Mouse (Mus musculus) skeletal muscle tissue, adult 2 months (tissue): ENCODE results near the gene Cntnap2.

ENCODE experiments used
- DNase-seq: peaks from one replicate; pipeline ENCODE4 v3.0.0-alpha.2; 2012; ENCODE audit warnings: low read depth, low spot score

Cntnap2 gene

DNA sequence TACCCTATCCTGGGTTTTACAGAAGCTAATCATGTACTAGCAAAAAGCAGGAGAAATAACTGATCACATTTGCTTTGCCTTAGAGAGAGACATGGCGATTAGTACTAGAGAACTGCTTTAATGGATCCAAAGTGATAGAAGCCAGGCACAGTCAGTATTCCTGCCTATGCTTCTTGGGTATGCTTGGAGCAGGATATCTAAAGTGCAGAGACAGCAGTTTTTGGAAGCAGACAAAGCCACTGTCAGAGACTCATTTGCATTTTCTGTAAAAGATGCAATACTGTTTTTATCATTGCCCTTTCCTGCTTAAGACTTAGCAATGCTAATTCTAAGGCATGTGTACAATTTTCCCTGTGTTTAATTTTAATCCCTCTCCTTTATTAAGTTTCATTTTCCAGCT, 1637.0 kb downstream of the Cntnap2 start:
- no peak for DNase-seq

DNA sequence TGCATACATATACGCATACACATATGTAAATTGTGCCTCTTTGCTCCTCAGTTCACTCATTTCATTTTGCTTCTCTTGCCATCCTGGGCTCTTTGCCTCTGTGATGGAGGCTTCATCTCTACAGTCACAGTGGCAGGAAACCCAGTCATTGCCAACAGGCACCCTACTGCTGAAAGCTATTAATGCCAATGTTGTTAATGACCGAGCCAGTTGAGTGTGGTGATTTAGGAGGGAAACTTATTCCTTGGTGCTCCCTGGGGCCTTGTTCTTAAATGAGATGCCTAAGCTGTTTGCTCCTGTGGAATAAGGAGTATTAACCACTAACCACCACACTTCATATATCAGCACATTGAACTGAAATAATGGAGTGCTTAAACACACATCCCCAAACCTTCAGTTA, 1640.2 kb downstream of the Cntnap2 start:
- DNase-seq, result no peak

GRCm38 (mm10) chr6:46704293-46705170, 1645.4 kb downstream of the Cntnap2 start:
- no peak for DNase-seq

DNA sequence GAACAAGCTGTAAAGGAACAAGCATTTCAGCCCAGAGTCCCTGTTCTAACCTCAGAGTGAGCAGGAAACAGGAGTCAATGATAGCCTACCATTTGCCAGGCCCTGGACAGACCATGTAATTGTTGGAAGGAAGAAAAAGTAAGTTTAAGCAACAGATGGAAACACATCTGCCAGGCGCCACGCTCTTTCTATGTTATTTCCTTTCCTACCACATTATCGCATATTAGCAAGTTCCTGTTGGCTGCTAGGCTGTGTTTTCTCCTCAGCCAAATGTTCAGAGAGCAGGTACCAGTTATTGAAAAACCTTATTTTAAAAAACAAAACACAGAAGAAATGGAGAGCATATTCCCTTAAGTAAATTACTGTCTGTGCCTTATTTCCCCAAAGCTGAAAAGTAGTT, 1646.8 kb downstream of the Cntnap2 start:
- no peak for DNase-seq

- no peak for DNase-seq
Measured at GRCm38 (mm10) chr6:46716576-46716975, 1657.4 kb downstream of the Cntnap2 start.

DNA sequence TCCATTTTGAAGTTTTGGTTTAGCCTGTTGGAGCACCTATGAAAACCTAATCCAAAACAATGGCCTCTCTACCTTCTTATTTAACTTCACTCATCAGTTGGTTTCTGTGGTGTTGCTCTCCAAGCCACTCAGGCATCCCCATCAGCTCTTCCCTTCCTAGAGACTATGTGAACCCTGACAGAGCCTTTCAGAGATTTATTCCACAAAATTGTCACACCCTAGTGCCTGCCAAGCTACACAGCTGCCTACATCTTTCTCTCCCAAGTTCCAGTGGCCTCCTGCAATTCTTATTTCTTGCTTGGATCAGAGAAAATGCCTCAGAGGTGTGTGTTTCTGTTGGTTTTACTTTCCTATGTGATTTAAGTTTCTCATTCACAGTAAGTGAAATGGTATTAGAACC, 1674.6 kb downstream of the Cntnap2 start:
- no peak for DNase-seq

- no peak for DNase-seq
Measured at GRCm38 (mm10) chr6:46748448-46748847, 1689.3 kb downstream of the Cntnap2 start.

- no peak for DNase-seq
Measured at GRCm38 (mm10) chr6:46763481-46763880, 1704.3 kb downstream of the Cntnap2 start.

DNA sequence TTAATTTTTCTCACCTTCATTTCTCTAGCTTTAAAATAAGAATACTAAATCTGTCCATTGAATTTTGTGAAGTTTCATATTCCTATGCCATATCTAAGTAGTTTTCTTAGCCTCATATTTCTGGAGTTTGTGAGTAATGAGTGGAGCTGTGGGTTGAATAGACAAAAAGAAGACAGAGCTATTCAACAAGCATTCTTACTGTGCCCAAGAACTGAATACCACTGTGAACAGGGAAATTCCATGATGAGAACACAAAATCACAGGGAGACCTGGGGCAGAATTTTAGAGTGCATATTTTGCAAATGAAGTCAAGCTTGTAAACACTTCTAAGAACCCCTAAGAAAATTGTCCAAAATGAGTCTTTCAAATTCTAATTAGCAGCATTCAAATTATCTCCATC, 1715.4 kb downstream of the Cntnap2 start:
- no peak for DNase-seq

GRCm38 (mm10) chr6:46802264-46803110, 1743.3 kb downstream of the Cntnap2 start:
- no peak for DNase-seq

DNA sequence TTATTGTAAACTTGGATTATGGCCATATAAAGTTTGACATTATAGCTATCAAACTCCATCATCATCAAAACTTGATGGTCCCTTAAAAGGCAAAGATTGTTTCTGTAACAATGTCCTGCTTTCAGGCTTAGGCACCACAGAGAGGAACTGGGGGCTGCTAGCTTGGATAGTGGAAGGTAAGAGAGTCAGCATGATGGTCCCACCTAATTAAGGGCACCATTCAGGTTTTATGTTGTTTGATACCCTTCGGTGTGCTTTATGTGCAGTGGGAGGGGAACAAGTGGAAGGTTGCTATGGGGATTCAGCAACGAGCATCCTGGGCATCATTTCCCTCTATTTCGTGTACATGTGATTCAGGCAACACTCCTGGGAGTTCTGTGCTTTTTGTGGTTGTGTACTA, 1797.5 kb downstream of the Cntnap2 start:
- DNase-seq, result no peak

DNA sequence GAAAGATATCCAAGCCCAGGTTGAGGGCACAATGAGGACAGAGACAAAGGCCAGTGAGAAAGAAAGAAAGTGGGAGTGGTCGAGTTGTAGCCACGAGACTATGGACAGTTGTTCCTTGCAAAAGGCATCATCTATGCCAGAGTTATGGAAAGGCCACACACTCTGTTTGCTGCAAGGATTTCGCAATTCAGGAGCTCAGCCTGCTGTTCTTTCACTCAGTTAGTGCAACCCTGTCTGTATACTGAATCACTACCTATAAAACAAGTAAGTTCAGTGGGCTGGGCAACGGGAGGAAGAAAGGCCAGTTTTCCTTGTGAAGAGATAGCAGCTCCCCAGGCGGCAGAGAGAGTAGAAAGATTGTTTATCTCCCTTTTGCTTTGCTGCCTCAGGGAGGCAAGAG, 1801.9 kb downstream of the Cntnap2 start:
- DNase-seq, result no peak

- no peak for DNase-seq
Measured at GRCm38 (mm10) chr6:46866317-46866716, 1807.2 kb downstream of the Cntnap2 start.

DNA sequence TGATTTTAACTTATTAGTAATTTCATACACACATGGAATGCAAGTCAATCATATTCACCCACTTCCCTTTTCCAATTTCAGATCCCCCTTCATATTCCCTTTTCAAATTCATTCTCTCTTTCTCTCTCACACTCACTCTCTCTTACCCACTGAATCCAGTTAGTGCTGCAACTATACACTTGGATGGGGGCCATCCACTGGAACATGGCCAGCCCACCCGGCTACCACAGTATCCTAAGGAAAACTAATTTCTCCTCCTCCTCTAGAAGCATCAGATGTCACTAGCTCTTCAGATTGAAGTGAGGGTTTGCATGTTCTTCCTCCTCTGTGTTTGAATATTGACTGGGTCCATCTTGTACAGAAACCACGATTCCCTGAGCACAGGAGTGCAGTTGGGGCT, 1827.1 kb downstream of the Cntnap2 start:
- no peak for DNase-seq

- no peak for DNase-seq
Measured at GRCm38 (mm10) chr6:46909167-46909566, 1850.0 kb downstream of the Cntnap2 start.

GRCm38 (mm10) chr6:46918701-46919274, 1859.6 kb downstream of the Cntnap2 start:
- no peak for DNase-seq

DNA sequence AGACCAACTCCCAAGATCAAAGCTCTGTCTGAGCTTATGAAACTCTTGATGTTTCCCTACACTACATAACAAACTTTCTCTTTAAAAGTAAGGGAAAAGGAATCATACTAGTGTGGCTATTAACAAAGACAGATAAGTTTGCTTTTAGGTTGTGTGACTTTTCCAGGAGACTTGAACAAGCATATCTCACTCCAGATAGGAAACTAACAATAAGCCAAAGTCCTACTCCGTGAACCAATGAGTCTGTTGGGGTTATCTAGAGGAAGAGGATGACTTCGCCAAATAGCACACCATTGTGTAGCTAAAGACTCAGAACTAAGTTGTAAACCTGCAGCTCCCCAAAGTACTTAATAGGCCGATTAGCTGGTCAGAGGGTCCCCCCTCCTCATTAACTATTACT, 1860.8 kb downstream of the Cntnap2 start:
- DNase-seq, result no peak

DNA sequence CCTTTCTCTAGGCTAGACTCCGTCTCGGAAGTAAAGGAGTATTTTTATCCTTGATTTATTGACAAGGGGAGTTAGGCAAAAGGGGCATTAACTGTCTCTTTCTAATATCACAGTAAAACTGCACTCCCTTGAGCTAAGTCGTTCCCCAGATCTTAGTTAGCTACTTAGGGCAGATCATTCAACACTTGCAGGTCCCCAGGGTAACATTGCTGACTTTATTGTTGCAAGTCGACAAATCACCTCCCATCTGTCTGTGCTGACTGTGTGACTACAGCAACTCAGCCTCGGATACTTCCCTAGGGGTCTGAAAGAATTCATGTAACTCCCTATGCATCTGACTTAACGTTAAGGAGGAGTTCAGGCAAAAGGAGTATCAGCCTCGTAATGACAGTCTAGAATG, 1865.6 kb downstream of the Cntnap2 start:
- no peak for DNase-seq

- DNase-seq, result no peak
Measured at GRCm38 (mm10) chr6:46945703-46946102, 1886.5 kb downstream of the Cntnap2 start.

DNA sequence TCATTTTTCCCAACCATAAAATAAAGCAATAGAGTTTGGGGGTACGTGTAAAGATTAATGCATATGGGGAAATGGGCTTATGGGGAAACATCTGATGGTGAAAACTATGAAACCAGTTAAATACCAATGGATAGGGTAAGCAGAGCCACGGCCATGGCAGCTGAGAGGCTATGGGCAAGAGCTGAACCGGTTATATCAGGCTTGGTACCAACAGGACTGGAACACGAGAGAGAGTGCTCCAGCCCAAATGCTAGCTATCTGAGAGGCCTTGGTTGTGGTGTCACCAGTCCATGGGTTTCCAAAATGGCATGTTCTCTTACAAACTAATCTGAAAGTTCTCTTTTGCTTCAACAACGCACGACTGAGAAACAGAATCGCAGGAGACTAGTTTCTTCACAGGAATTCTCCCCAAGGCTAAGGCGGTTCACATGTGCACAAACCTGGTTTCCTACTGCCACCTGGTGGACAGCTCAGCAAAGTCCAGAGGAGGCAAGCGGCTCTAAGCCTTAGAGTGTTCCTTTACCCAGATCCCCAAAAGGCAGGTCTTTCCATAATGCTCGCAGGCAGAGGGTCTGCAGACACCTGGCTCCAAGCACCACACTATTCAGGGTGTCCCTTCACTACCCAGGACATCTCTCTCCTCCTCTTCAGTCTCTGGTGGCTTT, 1902.0 kb downstream of the Cntnap2 start:
- DNase-seq, result peak; percentile 2

GRCm38 (mm10) chr6:46963261-46963660, 1904.1 kb downstream of the Cntnap2 start:
- DNase-seq, result no peak

GRCm38 (mm10) chr6:46963693-46964092, 1904.5 kb downstream of the Cntnap2 start:
- DNase-seq, result no peak
